Mouse (Mus musculus) cerebellum, postnatal 36 days (tissue): Measurements from ENCODE around the gene Sec31a.

Source experiments
- DNase-seq, 2 experiments: peaks; one replicate each; pipeline ENCODE4 v3.0.0; 2021 to 2022; ENCODE audit warnings: mixed read lengths in 2 of 2

Sec31a gene

DNA sequence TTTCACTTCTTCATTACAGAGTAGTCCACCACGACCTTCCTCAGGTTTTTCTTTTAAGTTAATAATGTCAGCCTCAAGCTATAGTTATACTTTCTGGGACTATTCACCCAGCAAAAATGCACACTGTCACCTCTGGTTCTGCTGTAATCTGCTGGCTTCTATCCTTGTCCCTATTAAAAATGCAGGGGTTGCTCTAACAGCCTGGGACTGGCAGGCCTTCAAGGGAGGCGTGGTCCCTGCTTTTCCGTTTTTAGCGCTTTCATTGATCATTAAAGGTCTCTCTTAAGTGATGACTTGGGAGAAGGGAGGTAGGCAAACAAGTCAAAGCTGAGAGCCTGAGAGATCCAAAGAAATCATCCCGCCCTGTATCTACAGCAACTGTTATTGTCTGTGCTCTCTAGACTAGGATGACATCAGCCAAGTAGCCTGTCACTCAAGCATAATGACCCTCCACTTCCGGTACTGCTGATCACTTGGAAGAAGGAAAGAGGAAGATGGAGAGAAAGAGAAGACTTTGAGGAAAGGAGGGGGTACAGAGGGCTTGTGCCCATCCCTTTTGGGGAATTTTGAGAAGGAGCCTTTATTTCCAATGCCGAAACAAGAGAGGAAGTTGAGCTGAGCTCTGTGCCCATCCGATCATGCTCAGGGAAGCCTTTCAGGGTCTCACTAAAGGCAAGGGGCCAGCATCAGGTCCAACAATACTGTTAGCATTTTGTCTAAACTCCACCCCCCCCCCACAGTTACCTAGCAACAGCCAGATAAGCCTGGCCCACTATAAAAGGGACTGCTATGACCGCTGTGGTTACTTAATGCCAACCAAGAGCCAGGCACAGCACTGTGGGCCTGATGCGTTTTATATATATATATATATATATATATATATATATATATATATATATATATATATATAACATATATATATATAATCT, 66.5 kb downstream of the Sec31a start:
- DNase-seq = no peak

DNA sequence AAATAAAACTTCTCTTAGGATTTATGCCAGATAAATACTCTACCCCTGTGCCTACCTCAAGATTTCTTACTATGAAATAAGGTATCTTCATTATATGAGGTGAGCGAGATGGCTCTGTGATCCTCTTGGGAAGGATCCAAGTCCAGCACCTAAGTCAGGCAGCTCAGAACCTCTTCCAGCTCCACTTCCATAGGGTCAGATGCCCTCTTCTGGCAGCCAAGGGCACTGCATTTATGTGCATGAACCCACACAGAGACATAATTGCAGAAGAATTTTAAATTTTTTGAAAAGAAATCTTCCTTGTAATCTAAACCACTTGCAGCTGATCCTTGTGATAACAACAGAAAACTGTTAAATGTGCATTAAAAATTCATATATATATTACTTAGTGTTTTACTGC, 70.9 kb downstream of the Sec31a start:
- no peak for DNase-seq

DNA sequence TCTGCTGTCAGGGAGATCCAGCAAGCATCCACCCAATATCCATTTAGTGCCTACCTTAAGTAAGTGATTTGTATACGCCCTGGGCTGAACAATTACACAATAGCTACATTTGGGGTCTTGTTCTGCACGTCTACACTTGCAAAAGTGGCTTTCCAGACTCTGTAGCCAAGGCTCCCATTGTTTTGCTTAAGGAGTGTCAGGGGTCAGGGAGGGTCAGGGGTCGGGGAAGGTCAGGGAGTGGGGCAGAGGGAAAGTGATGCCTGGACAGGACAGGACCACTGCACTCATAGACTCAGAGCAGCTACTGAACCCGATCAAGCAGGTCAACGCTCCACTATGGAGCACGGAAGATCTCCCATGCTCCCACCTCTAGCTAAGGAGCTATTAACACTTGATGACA, 72.9 kb downstream of the Sec31a start:
- no peak for DNase-seq

DNA sequence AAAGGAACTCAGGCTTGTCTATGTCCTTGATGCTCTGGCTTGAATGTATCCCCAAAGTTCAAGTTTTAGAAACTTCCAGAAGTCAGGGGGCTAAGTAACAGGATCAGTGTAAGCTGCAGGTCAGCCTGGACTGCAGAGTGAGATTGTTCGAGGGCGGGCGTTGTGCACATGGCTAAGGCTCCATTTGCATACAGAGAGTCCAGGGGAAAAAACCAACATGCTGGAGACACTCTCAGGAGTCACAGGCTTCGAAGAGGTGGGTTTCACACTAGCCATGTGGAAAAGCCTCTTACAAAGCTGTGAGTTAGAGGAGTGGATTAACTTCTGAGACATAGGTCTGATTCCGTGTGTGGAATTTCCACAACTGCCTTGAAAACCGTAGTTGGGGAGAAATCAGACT, 73.6 kb downstream of the Sec31a start:
- DNase-seq = no peak

DNA sequence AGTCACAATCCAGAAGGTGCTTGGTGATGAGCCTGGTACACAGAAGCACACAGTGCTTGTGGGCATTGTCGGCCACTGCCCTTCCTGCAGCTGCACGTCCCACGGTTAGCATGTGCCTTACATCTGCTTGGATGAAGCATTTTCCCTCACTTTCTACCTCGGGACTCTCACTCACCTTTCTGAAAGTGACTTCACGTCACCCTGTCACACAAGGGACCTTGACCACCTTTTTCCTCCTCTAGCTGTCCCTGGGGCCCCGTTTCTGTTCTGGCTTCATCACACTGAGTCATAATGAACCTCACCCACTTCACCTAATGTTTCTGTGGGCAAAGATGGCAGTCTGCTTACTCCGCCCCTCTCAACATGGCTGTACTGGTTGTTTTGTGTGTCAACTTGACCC, 75.0 kb downstream of the Sec31a start:
- DNase-seq = no peak

DNA sequence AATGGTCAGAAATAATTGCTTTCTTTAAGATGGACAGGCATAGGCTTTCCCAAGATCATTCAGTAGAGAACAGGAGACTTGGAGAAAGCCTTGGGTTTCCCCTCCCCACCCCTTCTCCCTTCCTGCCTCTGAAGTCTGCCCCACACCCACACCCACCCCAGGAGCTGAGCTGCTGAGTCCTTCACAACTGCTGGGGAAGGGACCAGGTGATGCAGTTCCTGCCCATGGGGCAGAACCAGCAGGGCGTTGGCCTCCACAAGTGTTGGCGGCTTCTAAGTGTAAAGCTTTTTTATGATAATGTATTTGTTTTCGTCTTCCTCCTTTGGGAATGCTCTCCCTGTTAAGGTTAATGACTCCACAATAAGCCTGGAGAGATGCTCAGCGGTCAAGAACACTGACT, 78.2 kb downstream of the Sec31a start:
- no peak for DNase-seq

DNA sequence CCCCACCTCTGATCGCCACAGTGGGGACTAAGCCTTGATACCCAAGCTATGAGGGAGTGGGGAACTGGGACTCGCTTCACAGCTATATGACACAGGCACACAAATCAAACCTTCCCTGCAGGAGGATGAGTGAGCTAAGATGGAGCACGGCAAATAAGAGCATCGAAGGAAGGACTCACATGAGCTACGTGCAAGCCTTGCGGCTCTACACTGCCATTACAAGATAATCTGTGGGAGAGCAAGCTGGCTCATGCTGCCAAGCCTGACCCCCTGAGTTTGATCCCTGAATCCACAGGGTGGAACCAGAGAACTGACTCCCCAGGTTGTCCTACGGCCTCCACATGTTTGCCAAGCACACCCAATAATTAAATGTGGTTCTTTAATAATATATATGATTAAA, 79.2 kb downstream of the Sec31a start:
- no peak for DNase-seq

DNA sequence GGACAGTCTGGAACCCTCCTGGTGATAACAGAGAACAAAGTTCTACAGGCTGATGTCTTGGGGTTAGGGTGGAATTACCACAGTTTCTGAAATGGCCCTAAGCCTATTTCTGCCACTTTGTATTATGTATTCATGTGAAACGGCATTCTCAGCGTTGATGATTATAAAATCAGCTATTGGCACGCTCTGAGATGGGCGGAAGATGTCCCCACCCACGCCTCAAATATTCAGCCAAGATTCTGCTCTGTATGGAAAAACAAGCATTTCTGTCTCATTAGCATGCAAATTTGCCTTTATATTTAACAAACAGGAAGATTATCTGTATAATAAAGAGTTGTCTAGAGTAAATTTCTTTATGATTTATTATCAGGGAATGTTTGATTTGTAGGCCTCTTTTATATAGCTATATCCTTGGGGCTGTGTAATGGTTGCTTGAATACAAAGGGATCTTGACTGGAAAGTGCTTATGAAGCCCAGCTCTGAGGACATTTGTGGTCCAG, 80.4 kb downstream of the Sec31a start:
- DNase-seq = no peak

DNA sequence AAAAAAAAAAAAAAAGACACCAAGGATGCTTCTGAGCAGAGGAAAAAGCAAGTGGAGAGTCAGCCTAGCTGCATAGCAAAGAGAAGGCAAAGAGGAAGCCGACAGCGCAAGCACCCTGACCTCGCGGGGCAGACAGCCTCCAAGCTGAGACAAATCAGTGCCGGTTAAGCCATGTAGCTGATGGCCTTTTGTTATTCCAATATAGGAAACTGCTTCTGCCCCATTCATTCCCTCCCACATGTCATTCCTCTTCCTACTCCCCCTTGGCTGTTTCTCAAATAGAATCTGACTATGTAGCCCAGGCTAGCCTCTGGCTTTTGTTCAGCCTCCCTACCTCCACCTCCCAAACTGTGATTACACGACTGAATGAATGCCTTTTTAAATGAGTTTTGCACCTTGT, 81.3 kb downstream of the Sec31a start:
- DNase-seq = no peak

DNA sequence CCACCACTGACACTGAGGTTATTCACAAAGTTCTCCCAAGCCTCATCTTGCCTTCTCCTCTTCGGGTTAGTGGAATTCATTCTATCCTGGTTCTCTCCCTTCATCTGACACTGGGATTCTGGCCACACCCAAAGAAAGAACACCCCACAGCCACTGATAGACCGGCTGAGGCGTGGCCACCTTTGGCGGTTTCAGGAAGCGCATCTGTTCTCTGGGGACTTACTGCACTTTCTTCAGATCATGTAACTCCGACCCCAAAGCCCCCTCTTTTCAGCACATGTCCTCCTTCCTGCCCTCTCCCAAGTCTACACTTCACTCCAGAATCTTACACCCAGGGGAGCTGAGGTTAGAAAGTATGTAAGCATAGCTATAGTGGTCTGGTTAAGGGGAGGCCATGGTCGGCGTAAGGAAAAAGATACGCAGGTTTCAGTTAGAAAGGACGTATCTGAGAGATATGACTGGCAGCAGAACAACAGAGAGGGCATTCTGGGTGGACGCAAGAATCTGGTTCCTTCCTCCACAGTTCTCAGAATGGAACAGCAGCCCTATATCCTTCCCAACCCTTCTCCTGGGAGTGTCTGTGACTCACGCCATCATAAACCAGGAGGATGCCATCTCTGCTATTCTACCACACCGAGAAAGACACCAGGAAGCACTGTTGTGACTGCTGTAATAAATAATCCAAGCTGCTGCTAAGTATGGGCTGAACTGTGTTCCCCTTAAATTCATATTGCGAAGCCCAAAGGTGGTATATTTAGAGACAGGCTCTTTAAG, 82.2 kb downstream of the Sec31a start:
- no peak for DNase-seq

DNA sequence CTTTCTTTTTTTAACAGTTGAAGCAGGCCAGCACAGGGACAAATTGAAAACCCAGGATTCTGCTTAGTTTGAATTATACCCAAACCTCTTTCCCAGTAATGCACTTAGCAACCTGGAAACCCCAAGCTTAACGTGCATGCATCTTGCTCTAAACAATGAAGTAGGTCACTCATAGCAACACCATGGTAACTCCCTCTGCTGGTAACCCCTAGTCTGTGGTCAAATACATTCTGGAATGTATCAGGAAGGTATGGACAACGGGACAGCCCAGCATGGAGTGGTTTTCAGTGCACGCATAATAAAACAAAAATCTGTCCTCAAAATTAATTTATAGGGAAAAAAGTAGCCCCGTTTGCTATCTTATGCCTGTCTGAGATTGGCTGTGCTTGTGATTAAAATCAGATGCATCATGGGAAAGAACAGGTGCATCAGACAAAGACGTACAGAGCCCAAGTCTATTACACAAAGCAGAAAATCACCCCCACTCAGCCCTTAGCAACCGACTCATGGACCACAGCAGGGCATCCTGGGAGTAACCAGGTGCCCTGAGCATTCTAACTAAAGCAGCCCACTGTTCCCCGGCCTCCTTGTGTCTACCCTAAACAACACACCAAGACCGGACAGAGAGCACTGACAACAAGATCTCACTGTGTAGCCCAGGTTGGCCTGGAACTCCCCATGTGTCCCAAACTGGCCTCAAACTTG, 83.6 kb downstream of the Sec31a start:
- no peak for DNase-seq

DNA sequence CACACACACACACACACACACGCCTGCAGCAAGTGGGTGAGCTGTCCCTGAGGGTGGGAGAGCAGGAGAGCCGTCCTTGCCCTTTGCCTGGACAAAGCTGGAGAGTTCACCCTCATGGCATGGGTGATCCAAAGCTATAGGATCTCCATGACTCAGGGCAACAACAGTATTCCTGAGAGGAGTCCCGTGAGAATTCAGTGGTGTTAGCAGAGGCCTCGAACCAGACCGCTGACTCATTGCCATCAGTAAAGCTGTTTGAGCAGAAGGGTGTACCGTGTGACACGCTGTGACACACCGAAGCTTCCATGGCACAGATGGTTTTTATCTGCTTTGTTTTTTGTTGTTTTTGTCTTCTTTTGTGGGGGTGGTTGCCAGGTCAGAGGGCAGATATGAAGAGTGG, 84.4 kb downstream of the Sec31a start:
- no peak for DNase-seq

DNA sequence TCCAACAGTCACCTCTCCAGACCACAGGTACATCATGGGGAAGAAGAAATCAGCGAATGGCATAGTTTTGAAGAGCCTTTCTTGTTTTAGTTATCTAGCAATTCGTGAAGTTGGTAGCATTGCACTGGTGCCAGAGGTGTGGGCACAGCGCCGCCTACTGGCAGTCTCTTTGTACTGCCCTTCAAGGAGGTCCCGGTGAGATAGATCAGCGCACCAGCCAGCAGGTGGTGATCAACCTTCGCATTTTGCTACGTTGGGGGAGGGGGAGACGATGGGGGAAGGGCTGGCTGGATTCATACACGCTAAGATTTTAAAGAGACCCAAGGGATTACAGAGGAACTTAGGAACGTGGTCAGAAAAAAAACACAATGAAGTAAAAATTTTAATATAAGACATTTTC, 94.0 kb downstream of the Sec31a start:
- peak; percentile 85 to 87 for DNase-seq

DNA sequence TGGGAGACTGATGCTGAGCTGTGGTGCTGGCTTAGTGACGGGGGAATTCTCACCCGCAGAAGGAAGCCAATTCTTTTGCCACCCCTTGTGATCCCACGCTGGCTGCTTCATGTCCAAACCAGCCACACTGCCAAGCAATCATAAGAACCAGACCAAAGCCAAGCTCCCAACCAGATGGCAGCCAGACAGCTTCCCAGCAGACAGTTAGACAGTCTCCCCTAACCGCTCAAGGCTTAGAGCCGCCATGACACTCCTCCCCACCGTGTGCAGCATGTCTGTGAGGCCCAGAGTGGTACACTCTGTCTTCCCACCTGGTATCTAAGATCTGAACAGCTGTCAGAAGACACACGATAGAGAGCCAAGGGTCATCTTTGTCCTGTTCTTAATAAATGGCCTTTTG, 98.2 kb downstream of the Sec31a start:
- no peak for DNase-seq

DNA sequence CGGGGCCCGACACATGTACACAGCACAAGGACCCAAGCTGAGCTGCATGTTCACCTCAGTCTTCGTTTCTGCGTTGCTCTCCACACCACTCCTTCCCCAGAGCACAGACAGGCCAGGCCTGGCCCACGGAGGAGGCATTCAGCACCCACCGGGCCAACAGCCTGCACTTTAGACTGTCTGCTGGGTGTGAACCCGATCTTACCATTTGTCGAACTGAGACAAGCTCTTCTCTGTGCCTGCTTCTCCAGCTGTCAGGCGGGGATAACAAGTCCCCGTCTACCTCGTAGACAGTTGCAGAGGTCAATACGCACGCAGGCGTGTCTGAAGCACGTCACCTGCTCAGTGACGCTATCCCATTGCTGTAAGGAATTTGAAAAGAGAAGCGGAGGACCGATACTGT, 99.0 kb downstream of the Sec31a start:
- DNase-seq = no peak

DNA sequence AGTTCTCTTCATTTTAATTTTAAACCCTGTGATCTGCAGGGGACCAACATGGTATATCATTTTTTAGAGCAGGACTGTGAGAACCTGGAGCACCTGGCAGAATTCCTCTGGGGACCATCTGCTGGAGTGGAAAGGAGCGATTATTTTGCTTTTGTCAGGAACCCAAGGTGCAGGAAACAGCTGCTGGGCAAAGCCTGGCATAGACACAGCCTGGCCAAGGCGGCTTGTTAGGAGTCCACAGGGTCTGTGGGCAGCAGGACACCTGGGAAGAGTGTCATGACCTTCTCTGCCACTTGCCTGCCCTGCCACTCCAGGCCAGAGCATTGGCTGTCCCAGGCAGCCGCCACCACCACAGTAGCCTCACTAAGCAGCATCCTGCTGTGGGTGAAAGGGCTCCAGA, 100.4 kb downstream of the Sec31a start:
- peak; percentile 37 to 39 for DNase-seq

DNA sequence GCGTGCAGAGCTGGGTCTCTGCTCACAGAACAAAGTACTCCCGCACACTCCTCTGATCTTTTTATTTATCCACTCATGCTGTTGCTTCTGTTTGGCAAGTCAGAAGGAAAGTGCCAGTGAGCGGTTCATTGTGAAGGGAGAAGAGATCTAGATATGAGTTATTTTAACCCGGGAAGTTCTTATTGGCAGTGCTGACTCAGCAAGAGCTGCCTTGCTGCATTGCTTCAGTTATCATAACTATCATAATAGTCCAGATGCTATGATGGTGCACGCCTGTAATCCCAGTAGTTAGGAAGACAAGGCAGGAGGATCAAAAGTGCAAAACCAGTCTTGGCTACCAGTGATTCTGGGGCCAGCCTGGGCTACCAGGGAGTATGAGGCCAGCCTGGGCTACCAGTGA, 103.6 kb downstream of the Sec31a start:
- DNase-seq = no peak
